Mouse (Mus musculus) myocyte (in vitro differentiated cells): ENCODE results near the gene Kcnk15. TPM values are rescaled to one million over a fixed set of nuclear protein-coding genes. Genes with fewer than 3 reads are reported as not detected.

Experiments used
- H3K27me3 ChIP-seq: one replicate; pipeline ENCODE4 v1.6.1; 2011; ENCODE audit not compliant: control insufficient read depth, insufficient read depth, insufficient read length
- H3K36me3 ChIP-seq: one replicate; pipeline ENCODE4 v1.6.1; 2011; ENCODE audit not compliant: control insufficient read depth, insufficient read depth
- H3K4me2 ChIP-seq: one replicate; pipeline ENCODE4 v1.6.1; 2011; ENCODE audit warnings: low read depth, control low read depth
- H3K4me3 ChIP-seq: one replicate; pipeline ENCODE4 v1.5.1; 2011; ENCODE audit warnings: mild to moderate bottlenecking, control low read depth, moderate library complexity
- H3K79me2 ChIP-seq: one replicate; pipeline ENCODE4 v1.6.1; 2011; ENCODE audit not compliant: control insufficient read depth, insufficient read depth
- H3ac ChIP-seq: one replicate; pipeline ENCODE4 v1.6.1; 2011; ENCODE audit not compliant: control insufficient read depth, insufficient read length
- CEBPB ChIP-seq: IDR thresholded peaks from 2 replicates; pipeline ENCODE4 v1.6.1; 2011; ENCODE audit warnings: mild to moderate bottlenecking, moderate library complexity; ENCODE audit not compliant: poor library complexity, insufficient read depth, severe bottlenecking
- E2F4 ChIP-seq: IDR thresholded peaks from one replicate; pipeline ENCODE4 v1.6.1; 2011; ENCODE audit warnings: mild to moderate bottlenecking, control low read depth, moderate library complexity; ENCODE audit not compliant: insufficient read depth
- MAX ChIP-seq: IDR thresholded peaks from one replicate; pipeline ENCODE4 v1.6.1; 2011; ENCODE audit warnings: low read depth, mild to moderate bottlenecking, control low read depth
- MYOD1 ChIP-seq, 3 experiments: IDR thresholded peaks; one replicate each; pipeline ENCODE4 v1.6.1; 2011; ENCODE audit warnings: control low read depth in 2 of 3, low read depth in 2 of 3, mild to moderate bottlenecking in 2 of 3, moderate library complexity in 1 of 3; ENCODE audit not compliant: insufficient read length in 2 of 3, control insufficient read depth in 1 of 3
- MYOG ChIP-seq, 3 experiments: IDR thresholded peaks; one replicate each; pipeline ENCODE4 v1.6.1; 2011; ENCODE audit warnings: control low read depth in 2 of 3, low read depth in 2 of 3, mild to moderate bottlenecking in 2 of 3; ENCODE audit not compliant: insufficient read length in 2 of 3, control insufficient read depth in 1 of 3, insufficient read depth in 1 of 3
- POLR2A ChIP-seq: IDR thresholded peaks from one replicate; pipeline ENCODE4 v1.6.1; 2011; ENCODE audit warnings: low read depth, mild to moderate bottlenecking, control low read depth, moderate library complexity; ENCODE audit not compliant: insufficient read length
- POLR2AphosphoS2 ChIP-seq: IDR thresholded peaks from one replicate; pipeline ENCODE4 v1.6.1; 2011; ENCODE audit warnings: low read depth, control low read depth; ENCODE audit not compliant: insufficient read length
- REST ChIP-seq: IDR thresholded peaks from one replicate; pipeline ENCODE4 v1.6.1; 2011; ENCODE audit warnings: mild to moderate bottlenecking, control low read depth, moderate library complexity; ENCODE audit not compliant: insufficient read depth, insufficient read length
- SRF ChIP-seq: IDR thresholded peaks from one replicate; pipeline ENCODE4 v1.6.1; 2011; ENCODE audit warnings: low read depth; ENCODE audit not compliant: control insufficient read depth, insufficient read length
- TCF12 ChIP-seq: IDR thresholded peaks from one replicate; pipeline ENCODE4 v1.6.1; 2011; ENCODE audit warnings: mild to moderate bottlenecking, control low read depth; ENCODE audit not compliant: poor library complexity, insufficient read depth, severe bottlenecking
- TCF3 ChIP-seq: IDR thresholded peaks from one replicate; pipeline ENCODE4 v1.6.1; 2011; ENCODE audit warnings: low read depth, control low read depth; ENCODE audit not compliant: insufficient read length
- USF1 ChIP-seq: IDR thresholded peaks from one replicate; pipeline ENCODE4 v1.6.1; 2011; ENCODE audit warnings: low read depth, mild to moderate bottlenecking, control low read depth, moderate library complexity
- polyA plus RNA-seq: library from polyadenylated mRNA; unstranded; fragments of >200 nt; fragmentation: generic; extraction: Trizol; gene quantifications from one replicate; pipeline ENCODE4 v1.2.1, GENCODE M21; 2012; ENCODE audit warnings: missing spikeins

Gene Kcnk15
- polyA plus RNA-seq, 1 experiment = not detected

GRCm38 (mm10) chr2:163831163-163831562, 22.3 kb upstream of the Kcnk15 start:
- no peak overlapping the region for H3K4me3 ChIP-seq
- H3ac ChIP-seq = no peak overlapping the region
- no peaks in the 10 kb centered on the region for H3K27me3 ChIP-seq
- TF ChIP-seq MYOD1 (IDR thresholded peaks at IDR 0.05; ENCODE audit: control insufficient read depth in 1 of 3, insufficient read length in 2 of 3, low read depth in 2 of 3) (peak in 1 of 3 experiments; percentile 26), E2F4 (no peak)
- no peaks in the 10 kb centered on the region for H3K36me3 ChIP-seq
- peak overlapping the region; percentile 32 for H3K4me2 ChIP-seq
- no peaks in the 10 kb centered on the region for H3K79me2 ChIP-seq

DNA sequence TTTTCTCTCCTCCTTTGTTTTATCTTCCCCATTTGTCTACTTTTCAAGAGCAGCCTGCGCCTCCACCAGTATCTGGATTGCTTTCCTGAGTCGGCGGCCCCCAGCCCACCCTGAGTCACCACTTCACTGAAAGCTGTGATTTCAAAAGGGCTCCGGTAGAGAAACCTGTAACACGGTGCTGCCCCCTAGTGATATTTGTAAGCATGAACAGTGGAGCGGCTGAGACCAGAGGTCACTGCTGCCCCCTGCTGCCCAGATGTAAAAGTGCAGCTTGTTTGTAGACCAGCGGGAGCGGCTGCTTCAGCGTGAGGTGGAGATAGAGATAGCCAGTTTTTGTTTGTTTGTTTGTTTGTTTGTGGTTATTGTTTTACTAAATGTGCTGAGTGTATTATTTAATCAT, 15.4 kb upstream of the Kcnk15 start:
- Histone ChIP-seq H3K79me2 (no peaks in the 10 kb centered on the region), H3ac (no peak overlapping the region), H3K4me2 (no peak overlapping the region), H3K27me3 (peaks cover 15% of the 10 kb centered on the region), H3K36me3 (no peaks in the 10 kb centered on the region), H3K4me3 (no peak overlapping the region)
- no peak for TF ChIP-seq SRF
- no peak for TF ChIP-seq REST
- no peak for TF ChIP-seq CEBPB
- no peak for TF ChIP-seq TCF3
- TF ChIP-seq POLR2AphosphoS2 = no peak
- TF ChIP-seq MYOD1 (IDR thresholded peaks at IDR 0.05; ENCODE audit: control insufficient read depth in 1 of 3, insufficient read length in 2 of 3, low read depth in 2 of 3) = no peak
- no peak for TF ChIP-seq POLR2A
- TF ChIP-seq TCF12 = no peak
- TF ChIP-seq USF1 = no peak
- no peak for TF ChIP-seq MYOG (IDR thresholded peaks at IDR 0.05; ENCODE audit: control insufficient read depth in 1 of 3, insufficient read depth in 1 of 3, insufficient read length in 2 of 3, low read depth in 2 of 3)
- no peak for TF ChIP-seq MAX
- TF ChIP-seq E2F4 = no peak

DNA sequence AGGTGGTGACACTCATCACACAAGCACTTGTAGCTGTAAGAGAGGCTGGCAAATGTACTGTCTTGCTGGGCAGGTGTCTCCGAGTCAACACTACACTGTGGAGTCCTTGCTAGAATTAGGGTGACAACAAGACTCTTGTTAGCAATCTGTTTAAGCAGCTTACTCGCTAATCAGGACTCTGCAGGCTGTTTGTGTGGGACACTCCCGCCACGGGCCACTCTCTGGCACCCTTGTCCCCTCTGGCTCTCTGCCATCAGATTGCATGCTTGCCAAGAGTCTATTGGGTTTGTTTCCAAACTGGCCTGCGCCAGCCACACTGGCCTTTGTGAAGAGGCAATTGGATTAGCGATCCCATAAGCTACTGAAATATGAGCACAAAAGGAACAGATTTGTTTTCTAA, 13.9 kb upstream of the Kcnk15 start:
- Histone ChIP-seq H3ac (no peak overlapping the region), H3K4me3 (no peak overlapping the region), H3K79me2 (no peaks in the 10 kb centered on the region), H3K36me3 (no peaks in the 10 kb centered on the region), H3K27me3 (peaks cover 15% of the 10 kb centered on the region), H3K4me2 (no peak overlapping the region)
- TF ChIP-seq USF1 = no peak
- no peak for TF ChIP-seq TCF3
- TF ChIP-seq TCF12 = no peak
- no peak for TF ChIP-seq POLR2AphosphoS2
- no peak for TF ChIP-seq REST
- no peak for TF ChIP-seq E2F4
- no peak for TF ChIP-seq MYOG (IDR thresholded peaks at IDR 0.05; ENCODE audit: control insufficient read depth in 1 of 3, insufficient read depth in 1 of 3, insufficient read length in 2 of 3, low read depth in 2 of 3)
- no peak for TF ChIP-seq SRF
- no peak for TF ChIP-seq MAX
- TF ChIP-seq CEBPB = no peak
- TF ChIP-seq POLR2A = no peak
- no peak for TF ChIP-seq MYOD1 (IDR thresholded peaks at IDR 0.05; ENCODE audit: control insufficient read depth in 1 of 3, insufficient read length in 2 of 3, low read depth in 2 of 3)

- no peak overlapping the region for H3ac ChIP-seq
- H3K4me2 ChIP-seq = no peak overlapping the region
- no peaks in the 10 kb centered on the region for H3K36me3 ChIP-seq
- H3K4me3 ChIP-seq = no peak overlapping the region
- no peaks in the 10 kb centered on the region for H3K79me2 ChIP-seq
- H3K27me3 ChIP-seq = peaks cover 15% of the 10 kb centered on the region
- TF ChIP-seq TCF12 = no peak
- no peak for TF ChIP-seq CEBPB
- TF ChIP-seq USF1 = no peak
- no peak for TF ChIP-seq REST
- TF ChIP-seq MYOG (IDR thresholded peaks at IDR 0.05; ENCODE audit: control insufficient read depth in 1 of 3, insufficient read depth in 1 of 3, insufficient read length in 2 of 3, low read depth in 2 of 3) = no peak
- TF ChIP-seq POLR2A = no peak
- no peak for TF ChIP-seq TCF3
- TF ChIP-seq MAX = no peak
Measured at GRCm38 (mm10) chr2:163842043-163842442, 11.4 kb upstream of the Kcnk15 start.

DNA sequence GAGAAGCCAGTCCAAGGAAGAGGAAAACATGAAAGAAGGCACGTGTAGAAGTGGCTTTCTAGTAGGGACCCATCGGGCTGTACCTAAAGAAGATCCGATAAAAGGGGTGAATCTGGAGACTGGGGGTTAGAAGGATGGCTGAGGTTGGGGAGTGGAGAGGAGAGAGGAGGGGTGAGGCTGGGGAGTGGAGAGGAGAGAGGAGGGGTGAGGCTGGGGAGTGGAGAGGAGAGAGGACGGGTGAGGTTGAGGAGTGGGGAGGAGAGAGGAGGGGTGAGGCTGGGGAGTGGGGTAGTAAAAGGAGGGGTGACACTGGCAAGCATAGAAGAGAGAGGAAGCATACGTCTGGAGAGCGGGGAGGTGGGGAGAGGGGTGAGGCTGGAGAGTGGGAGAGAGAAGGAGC, 3.8 kb downstream of the Kcnk15 start:
- no peaks in the 10 kb centered on the region for H3K79me2 ChIP-seq
- TF ChIP-seq CEBPB (no peak), POLR2A (no peak), USF1 (no peak), MYOD1 (IDR thresholded peaks at IDR 0.05; ENCODE audit: control insufficient read depth in 1 of 3, insufficient read length in 2 of 3, low read depth in 2 of 3) (no peak), E2F4 (no peak), POLR2AphosphoS2 (no peak), MAX (no peak), TCF12 (no peak), MYOG (IDR thresholded peaks at IDR 0.05; ENCODE audit: control insufficient read depth in 1 of 3, insufficient read depth in 1 of 3, insufficient read length in 2 of 3, low read depth in 2 of 3) (no peak), REST (no peak), SRF (no peak), TCF3 (no peak)
- H3ac ChIP-seq = no peak overlapping the region
- H3K36me3 ChIP-seq = no peaks in the 10 kb centered on the region
- H3K4me2 ChIP-seq = no peak overlapping the region
- no peak overlapping the region for H3K4me3 ChIP-seq
- peaks cover 80% of the 10 kb centered on the region for H3K27me3 ChIP-seq
